Mouse (Mus musculus): ENCODE measurements around the gene Cyb561d2.

Cyb561d2 gene

DNA sequence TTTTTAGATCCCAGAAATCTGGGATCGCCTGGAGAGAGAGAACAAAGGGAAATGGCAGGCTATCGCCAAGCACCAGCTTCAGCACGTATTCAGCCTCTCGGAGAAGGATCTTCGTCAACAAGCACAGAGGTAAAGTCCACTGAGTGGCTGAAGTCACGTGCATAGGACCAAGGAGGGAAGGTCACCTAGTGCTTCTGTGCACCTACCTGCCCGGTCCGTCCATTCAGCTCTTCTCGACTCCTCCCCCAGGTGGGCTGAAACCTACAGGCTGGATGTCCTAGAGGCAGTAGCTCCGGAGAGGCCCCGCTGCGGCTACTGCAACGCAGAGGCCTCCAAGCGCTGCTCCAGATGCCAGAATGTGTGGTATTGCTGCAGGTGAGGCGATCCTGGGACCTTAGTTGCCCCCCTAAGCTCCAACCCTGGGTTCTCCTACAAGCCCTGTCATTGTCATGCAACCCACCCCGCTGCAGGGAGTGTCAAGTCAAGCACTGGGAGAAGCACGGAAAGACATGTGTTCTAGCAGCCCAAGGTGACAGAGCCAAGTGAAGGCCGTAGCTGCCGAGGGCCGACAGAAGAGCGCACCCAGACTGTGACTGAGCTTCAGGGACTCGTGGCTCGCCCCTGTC lies 8.6 kb upstream of the Cyb561d2 start:
- DNase-seq (ENCODE audit: low spot score in 2 of 2): no peak

DNA sequence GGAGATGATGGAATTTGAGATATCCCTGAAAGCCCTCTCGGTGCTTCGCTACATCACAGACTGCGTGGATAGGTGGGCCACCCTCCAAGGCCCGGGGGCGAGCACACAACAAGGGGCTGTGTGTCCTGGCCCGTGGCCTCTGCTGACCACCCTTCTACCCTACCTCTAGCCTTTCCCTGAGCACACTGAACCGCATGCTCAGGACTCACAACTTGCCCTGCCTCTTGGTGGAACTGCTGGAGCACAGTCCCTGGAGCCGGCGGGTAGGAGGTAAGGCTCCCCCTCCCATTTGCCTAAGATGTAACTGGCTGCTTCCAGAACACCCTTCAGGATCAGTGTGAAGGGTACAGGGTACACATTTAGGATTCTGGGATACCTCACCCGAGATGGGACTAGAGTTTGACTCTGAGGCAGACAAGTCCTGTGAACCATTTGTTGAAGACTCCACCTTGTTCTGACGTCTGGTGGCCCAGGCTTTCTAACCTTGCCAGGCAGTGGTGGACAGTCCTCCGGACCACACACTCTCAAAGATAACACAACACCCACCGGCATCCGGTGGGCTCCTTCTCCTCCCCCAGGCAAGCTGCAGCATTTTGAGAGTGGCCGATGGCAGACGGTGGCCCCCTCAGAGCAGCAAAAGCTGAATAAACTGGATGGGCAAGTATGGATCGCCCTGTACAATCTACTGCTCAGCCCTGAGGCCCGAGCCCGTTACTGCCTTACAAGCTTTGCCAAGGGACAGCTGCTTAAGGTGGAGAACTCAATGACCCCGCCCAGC lies 7.5 kb upstream of the Cyb561d2 start:
- no peak for DNase-seq (ENCODE audit: low spot score in 2 of 2)

- DNase-seq (ENCODE audit: low spot score in 2 of 2): no peak
These were observed 6.8 kb upstream of the Cyb561d2 start for GRCm38 (mm10) chr9:107548820-107549219.

- no peak for DNase-seq (ENCODE audit: low spot score in 2 of 2)
These were observed 6.0 kb upstream of the Cyb561d2 start for GRCm38 (mm10) chr9:107547957-107548356.

DNA sequence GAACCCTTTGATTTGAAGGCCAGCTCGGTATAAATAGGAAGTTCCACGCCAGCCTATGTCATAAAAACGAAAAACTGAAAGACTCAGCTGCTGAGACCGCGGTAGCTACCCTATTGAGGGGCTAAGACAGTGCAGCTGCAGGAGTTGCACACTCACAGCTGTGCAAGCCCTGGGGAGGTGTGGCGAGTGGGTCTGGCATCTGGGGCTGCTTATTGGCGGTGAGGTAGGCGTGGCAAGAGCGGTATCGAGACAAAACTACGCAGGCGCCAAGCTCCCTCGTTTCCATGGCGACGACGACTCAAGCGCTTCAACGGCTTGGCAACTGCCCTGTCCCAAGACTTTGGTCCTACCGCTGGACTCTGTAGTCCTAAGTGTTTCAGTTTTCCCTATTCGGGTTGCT lies 5.0 kb upstream of the Cyb561d2 start, which contains the start of gene Zmynd10:
Zmynd10 (plus strand) TSS at position 273 of the 400 bp plus-strand sequence.
- peak; percentile 79 to 88 for DNase-seq (ENCODE audit: low spot score in 2 of 2)

DNA sequence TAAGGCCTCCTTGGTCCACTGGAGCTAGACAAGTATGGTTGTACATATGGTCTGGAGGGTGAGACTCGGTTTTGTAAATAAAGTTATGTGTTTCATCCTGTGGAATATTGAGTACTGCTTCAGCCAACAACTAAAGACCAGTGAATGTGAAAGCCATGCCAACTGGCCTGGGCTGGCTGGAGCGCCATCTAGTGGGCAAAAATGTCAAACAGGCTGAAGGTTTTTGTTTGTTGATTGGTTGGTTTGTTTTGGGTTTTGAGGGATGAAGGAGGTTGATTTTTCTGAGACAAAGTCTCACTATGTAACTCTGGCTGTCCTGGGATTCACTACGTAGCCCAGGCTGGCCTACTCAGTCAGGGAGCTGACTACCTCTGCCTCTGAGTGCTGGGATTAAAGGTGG lies 3.6 kb upstream of the Cyb561d2 start:
- peak in 1 of 2 experiments; percentile 67 for DNase-seq (ENCODE audit: low spot score in 2 of 2)

GRCm38 (mm10) chr9:107545199-107545598 lies 3.2 kb upstream of the Cyb561d2 start:
- DNase-seq (ENCODE audit: low spot score in 2 of 2): no peak

- DNase-seq (ENCODE audit: low spot score in 2 of 2): no peak
These were observed 2.7 kb upstream of the Cyb561d2 start for GRCm38 (mm10) chr9:107544729-107545128.

DNA sequence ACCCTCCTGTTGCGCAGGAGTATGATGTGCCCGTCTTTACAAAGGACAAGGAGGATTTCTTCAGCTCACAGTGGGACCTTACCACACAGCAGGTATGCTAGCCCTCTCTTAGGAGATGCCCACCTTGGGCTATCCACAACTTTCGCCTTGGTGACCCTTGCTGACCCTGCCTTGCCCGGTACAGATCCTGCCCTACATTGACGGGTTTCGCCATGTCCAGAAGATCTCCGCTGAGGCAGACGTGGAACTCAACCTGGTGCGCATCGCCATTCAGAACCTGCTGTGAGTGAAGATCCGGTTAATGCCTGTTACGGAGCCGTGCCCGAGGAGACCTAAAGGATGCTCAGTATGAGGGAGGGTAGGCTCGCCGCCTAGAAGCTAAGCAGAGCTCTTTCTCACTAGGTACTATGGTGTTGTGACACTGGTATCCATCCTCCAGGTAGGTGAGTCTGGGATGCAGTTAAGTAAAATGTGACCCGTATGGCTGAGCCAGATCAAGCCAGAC lies 2.3 kb upstream of the Cyb561d2 start:
- no peak for DNase-seq (ENCODE audit: low spot score in 2 of 2)

- DNase-seq (ENCODE audit: low spot score in 2 of 2): no peak
These were observed 1.3 kb upstream of the Cyb561d2 start for GRCm38 (mm10) chr9:107543299-107543698.

- no peak for DNase-seq (ENCODE audit: low spot score in 2 of 2)
These were observed 728 bp upstream of the Cyb561d2 start for GRCm38 (mm10) chr9:107542721-107543120.

- no peak for DNase-seq (ENCODE audit: low spot score in 2 of 2)
These were observed 326 bp upstream of the Cyb561d2 start for GRCm38 (mm10) chr9:107542352-107542686.

GRCm38 (mm10) chr9:107541005-107541404 lies 988 bp downstream of the Cyb561d2 start:
- no peak for DNase-seq (ENCODE audit: low spot score in 2 of 2)

- no peak for DNase-seq (ENCODE audit: low spot score in 2 of 2)
These were observed 1.6 kb downstream of the Cyb561d2 start for GRCm38 (mm10) chr9:107540420-107540819.

- DNase-seq (ENCODE audit: low spot score in 2 of 2): no peak
These were observed 2.1 kb downstream of the Cyb561d2 start for GRCm38 (mm10) chr9:107539940-107540339.

DNA sequence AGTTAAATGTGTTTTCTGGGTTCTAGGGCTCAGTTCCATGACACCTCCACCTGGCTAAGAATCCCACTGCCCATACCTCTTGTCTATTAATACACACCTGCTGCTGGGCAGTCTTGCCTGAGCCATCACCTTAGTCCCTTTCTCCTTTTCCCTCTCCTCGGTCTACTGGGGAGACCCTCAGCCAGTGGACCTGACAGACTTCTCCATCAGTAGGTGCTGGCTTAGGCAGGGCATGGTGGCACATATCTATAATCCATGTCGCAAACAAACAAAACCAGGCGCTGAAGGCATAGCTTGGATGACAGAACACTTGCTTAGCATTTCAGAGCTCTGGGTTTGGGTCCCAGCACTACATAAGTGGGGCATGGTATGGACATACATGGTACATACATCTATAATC lies 3.3 kb downstream of the Cyb561d2 start:
- no peak for DNase-seq (ENCODE audit: low spot score in 2 of 2)

GRCm38 (mm10) chr9:107538231-107538630 lies 3.8 kb downstream of the Cyb561d2 start:
- DNase-seq (ENCODE audit: low spot score in 2 of 2): no peak

- DNase-seq (ENCODE audit: low spot score in 2 of 2): no peak
These were observed 7.4 kb downstream of the Cyb561d2 start for GRCm38 (mm10) chr9:107534408-107535202.

- DNase-seq (ENCODE audit: low spot score in 2 of 2): peak; percentile 91 to 94
These were observed 8.1 kb downstream of the Cyb561d2 start, which contains the start of gene Tmem115 for GRCm38 (mm10) chr9:107533791-107534407. Gene Tmem115 (plus strand): TSS chr9:107533945.

DNA sequence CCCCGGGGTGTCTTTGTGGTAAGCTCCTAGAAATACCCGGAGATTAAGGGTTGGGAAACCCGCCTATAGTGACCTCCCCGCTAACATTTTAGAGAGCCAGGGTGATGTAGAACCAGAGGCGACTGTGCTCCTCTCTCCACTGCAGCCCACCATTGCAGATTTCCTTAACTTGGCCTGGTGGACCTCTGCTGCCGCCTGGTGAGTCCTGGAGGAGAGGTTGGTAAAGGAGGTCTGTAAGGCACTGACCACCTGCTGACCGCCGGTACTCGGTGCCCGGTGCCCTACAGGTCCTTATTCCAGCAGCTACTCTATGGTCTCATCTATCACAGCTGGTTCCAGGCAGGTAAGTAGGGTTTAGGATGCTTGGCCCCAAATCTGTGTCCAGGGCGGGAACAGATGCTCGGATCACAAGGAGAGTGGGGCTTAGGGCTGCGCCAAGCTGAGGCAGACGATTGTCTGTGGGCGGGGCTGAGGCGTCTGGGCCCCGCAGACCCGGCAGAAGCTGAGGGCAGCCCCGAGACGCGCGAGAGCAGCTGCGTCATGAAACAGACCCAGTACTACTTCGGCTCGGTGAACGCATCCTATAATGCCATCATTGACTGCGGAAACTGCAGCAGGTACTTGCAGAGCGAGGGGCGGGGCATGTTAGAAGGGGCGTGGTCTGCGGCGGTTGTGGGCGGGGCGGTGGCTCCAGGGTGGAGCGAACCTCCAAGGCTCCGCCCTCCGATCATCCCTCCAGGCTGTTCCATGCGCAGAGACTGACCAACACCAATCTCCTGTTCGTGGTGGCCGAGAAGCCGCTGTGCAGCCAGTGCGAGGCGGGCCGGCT lies 15.6 kb downstream of the Cyb561d2 start:
- peak; percentile 72 to 77 for DNase-seq (ENCODE audit: low spot score in 2 of 2)

DNA sequence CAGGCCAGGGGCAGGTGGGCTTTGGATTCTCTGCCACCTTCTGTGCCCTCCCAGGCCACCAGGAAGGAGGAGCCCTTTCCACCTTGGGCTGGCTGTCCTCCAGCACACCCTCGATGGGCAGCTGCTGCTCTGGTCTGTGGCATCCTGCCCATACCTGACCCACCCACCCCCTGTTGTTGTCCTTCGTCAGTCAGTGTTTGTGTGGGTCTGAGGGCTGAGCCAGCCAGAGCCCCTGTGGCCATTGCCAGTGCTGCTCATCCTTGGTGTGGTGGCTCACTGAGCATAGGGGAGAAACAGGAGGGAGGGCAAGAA lies 19.6 kb downstream of the Cyb561d2 start:
- no peak for DNase-seq (ENCODE audit: low spot score in 2 of 2)
